ENCODE assay signal across 7 mouse cellular contexts in genomic region chr7:44819863-44820262, GRCm38 (mm10). TPM values are rescaled to one million over a fixed set of nuclear protein-coding genes. Genes with fewer than 3 reads are reported as not detected.
DNase-seq lines count a peak whose midpoint lies in the region; ATAC-seq and TF ChIP-seq lines count a peak whose summit lies in the region.

No protein-coding gene starts in this region.

- no peak overlapping the region for H3K4me3 ChIP-seq in kidney, embryonic 16.5 days (ENCODE audit: low read length)
- peak overlapping the region; percentile 62 to 89 (median 67) for H3K4me3 ChIP-seq in CH12.LX (replicated peaks in 1 of 3; ENCODE audit: low read depth in 2 of 3, low read length in 2 of 3, poor library complexity in 1 of 3)
- H3K4me3 ChIP-seq in MEL (ENCODE audit: control insufficient read depth in 1 of 2, insufficient read depth in 1 of 2, low read depth in 2 of 2, low read length in 2 of 2) = peak overlapping the region; percentile 87 to 94
- no peak overlapping the region for H3K4me3 ChIP-seq in intestine, embryonic 15.5 days (replicated peaks)
- no peak overlapping the region for H3K4me3 ChIP-seq in midbrain, embryonic 11.5 days (ENCODE audit: low read depth, low read length)

- H3K27ac ChIP-seq in kidney, embryonic 16.5 days (ENCODE audit: low read length) = no peak overlapping the region
- H3K27ac ChIP-seq in CH12.LX (ENCODE audit: insufficient read depth, low read depth) (peak overlapping the region; percentile 92), MEL (ENCODE audit: control insufficient read depth, low read depth, low read length) (peak overlapping the region; percentile 94)
- 0 out of 2 replicates have a peak overlapping the region, but pooled peaks have one; percentile 1 for H3K27ac ChIP-seq in intestine, embryonic 15.5 days
- no peak overlapping the region for H3K27ac ChIP-seq in midbrain, embryonic 11.5 days (ENCODE audit: low read depth, low read length)

- peak; percentile 0 to 1 for DNase-seq in kidney, postnatal 4 days
- no peak for DNase-seq in CH12.LX (ENCODE audit: extremely low read depth)
- DNase-seq in MEL (ENCODE audit: low read depth, low spot score) = no peak
- peak; percentile 41 for DNase-seq in testis, postnatal 10 days (ENCODE audit: low spot score)
- DNase-seq in midbrain, embryonic 11.5 days (ENCODE audit: low spot score, missing footprints) = no peak

- TF ChIP-seq CTCF in CH12.LX (conservative IDR thresholded peaks at IDR 0.05 in 1 of 2, IDR thresholded peaks at IDR 0.05 in 1 of 2; ENCODE audit: low read depth in 2 of 2, low read length in 2 of 2) (no peak), MEL (IDR thresholded peaks at IDR 0.05 in 2 of 3, conservative IDR thresholded peaks at IDR 0.05 in 1 of 3; ENCODE audit: control insufficient read depth in 1 of 3, insufficient read depth in 1 of 3, low read depth in 2 of 3, low read length in 3 of 3, poor library complexity in 1 of 3, severe bottlenecking in 1 of 3) (no peak)

- no peaks in the 10 kb centered on the region for H3K36me3 ChIP-seq in kidney, embryonic 16.5 days (ENCODE audit: insufficient read depth, low read length)
- peaks cover 3 to 50% of the 10 kb centered on the region in 2 experiments for H3K36me3 ChIP-seq in CH12.LX (replicated peaks in 1 of 2; ENCODE audit: control insufficient read depth in 1 of 2, insufficient read depth in 1 of 2, low read length in 1 of 2)
- peaks cover 19 to 61% of the 10 kb centered on the region in 2 experiments for H3K36me3 ChIP-seq in MEL (ENCODE audit: control insufficient read depth in 1 of 2, insufficient read depth in 2 of 2, low read length in 2 of 2)
- H3K36me3 ChIP-seq in intestine, embryonic 15.5 days = no peaks in the 10 kb centered on the region
- H3K36me3 ChIP-seq in midbrain, embryonic 11.5 days (ENCODE audit: control insufficient read depth, insufficient read depth, low read length) = no peaks in the 10 kb centered on the region

- peaks cover 90% of the 10 kb centered on the region for H3K79me2 ChIP-seq in CH12.LX (replicated peaks; ENCODE audit: control insufficient read depth, extremely low read depth, insufficient read depth, poor library complexity, severe bottlenecking)
- peaks cover 92% of the 10 kb centered on the region for H3K79me2 ChIP-seq in MEL (ENCODE audit: control insufficient read depth, insufficient read depth, low read length, poor library complexity)

- TF ChIP-seq RAD21 in CH12.LX (IDR thresholded peaks at IDR 0.05; ENCODE audit: low read depth, low read length) (no peak), MEL (IDR thresholded peaks at IDR 0.05; ENCODE audit: low read depth, low read length) (no peak)

- WGBS in kidney, embryonic 16.5 days = 56% methylated on average over 5 of the region's 5 CpGs
- 52% methylated on average over 5 of the region's 5 CpGs for WGBS in intestine, embryonic 15.5 days
- 77% methylated on average over 5 of the region's 5 CpGs for WGBS in midbrain, embryonic 11.5 days

- H3K4me1 ChIP-seq in kidney, embryonic 16.5 days (ENCODE audit: insufficient read depth, low read length) = peaks cover 34% of the 10 kb centered on the region
- peaks cover 21 to 51% of the 10 kb centered on the region in 2 experiments for H3K4me1 ChIP-seq in CH12.LX (ENCODE audit: control insufficient read depth in 1 of 2, insufficient read depth in 2 of 2)
- H3K4me1 ChIP-seq in MEL (ENCODE audit: control insufficient read depth in 1 of 2, insufficient read depth in 2 of 2, low read length in 2 of 2) = peaks cover 39 to 56% of the 10 kb centered on the region in 2 experiments
- peaks cover 42% of the 10 kb centered on the region for H3K4me1 ChIP-seq in intestine, embryonic 15.5 days (replicated peaks)
- H3K4me1 ChIP-seq in midbrain, embryonic 11.5 days (ENCODE audit: control insufficient read depth, insufficient read depth, low read length) = peaks cover 33% of the 10 kb centered on the region

- dilution Hi-C loops in CH12.LX (cut with MboI; ENCODE audit: extremely low pct_ligation_motif_present, extremely low pct_unique_long_range_greater_than_20kb, low sequenced_read_pairs) = no loop called here

- no peak overlapping the region for H3K4me2 ChIP-seq in kidney, embryonic 16.5 days (replicated peaks; ENCODE audit: low read depth, low read length)
- peak overlapping the region; percentile 95 for H3K4me2 ChIP-seq in CH12.LX (ENCODE audit: insufficient read depth, low read depth, poor library complexity, severe bottlenecking)
- peak overlapping the region; percentile 64; the same call in 1 of the 2 replicates for H3K4me2 ChIP-seq in intestine, embryonic 15.5 days (replicated peaks)
- no peak overlapping the region for H3K4me2 ChIP-seq in midbrain, embryonic 11.5 days

- TF ChIP-seq POLR2A in CH12.LX (IDR thresholded peaks at IDR 0.05; ENCODE audit: low read depth, low read length) (no peak; the same call in 1 of the 2 replicates), MEL (IDR thresholded peaks at IDR 0.05; ENCODE audit: control insufficient read depth in 1 of 2, insufficient read depth in 1 of 2, low read depth in 1 of 2, low read length in 2 of 2, poor library complexity in 1 of 2) (no peak)

- TF ChIP-seq EP300 in CH12.LX (IDR thresholded peaks at IDR 0.05; ENCODE audit: low read length) (no peak), MEL (IDR thresholded peaks at IDR 0.05; ENCODE audit: low read depth in 1 of 2, low read length in 2 of 2) (no peak)

- H3K9me3 ChIP-seq in kidney, embryonic 16.5 days (ENCODE audit: low read length) = no peaks in the 10 kb centered on the region
- no peaks in the 10 kb centered on the region for H3K9me3 ChIP-seq in CH12.LX (replicated peaks; ENCODE audit: low read length)
- H3K9me3 ChIP-seq in MEL (replicated peaks; ENCODE audit: insufficient read depth, low read length) = no peaks in the 10 kb centered on the region
- H3K9me3 ChIP-seq in intestine, embryonic 15.5 days = no peaks in the 10 kb centered on the region
- H3K9me3 ChIP-seq in midbrain, embryonic 11.5 days (ENCODE audit: control insufficient read depth, low read length) = no peaks in the 10 kb centered on the region

- in situ Hi-C loops in CH12.LX (cut with MboI; ENCODE audit: low pct_ligation_motif_present, low pct_unique_long_range_greater_than_20kb, low sequenced_read_pairs) = no loop called here

- ATAC-seq in kidney, embryonic 16.5 days (ENCODE audit: low FRiP score, low TSS enrichment) = no peak
- ATAC-seq in intestine, embryonic 15.5 days = no peak
- ATAC-seq in midbrain, embryonic 11.5 days (ENCODE audit: low FRiP score) = no peak

- no peaks in the 10 kb centered on the region for H3K27me3 ChIP-seq in kidney, embryonic 16.5 days (ENCODE audit: insufficient read depth, low read length)
- H3K27me3 ChIP-seq in CH12.LX (replicated peaks) (no peaks in the 10 kb centered on the region), MEL (ENCODE audit: control insufficient read depth in 1 of 2, insufficient read depth in 2 of 2, low read length in 2 of 2) (no peaks in the 10 kb centered on the region)
- H3K27me3 ChIP-seq in intestine, embryonic 15.5 days (replicated peaks) = no peaks in the 10 kb centered on the region
- no peaks in the 10 kb centered on the region for H3K27me3 ChIP-seq in midbrain, embryonic 11.5 days (ENCODE audit: control insufficient read depth, insufficient read depth, low read length)

- no peak overlapping the region; the same call in 1 of the 2 replicates for H3K9ac ChIP-seq in kidney, embryonic 16.5 days (replicated peaks; ENCODE audit: low read length)
- H3K9ac ChIP-seq in CH12.LX (ENCODE audit: insufficient read depth, low read depth) (peak overlapping the region; percentile 93), MEL (ENCODE audit: control insufficient read depth, low read depth, low read length, poor library complexity, severe bottlenecking) (peak overlapping the region; percentile 97)
- H3K9ac ChIP-seq in intestine, embryonic 15.5 days = no peak overlapping the region
- H3K9ac ChIP-seq in midbrain, embryonic 11.5 days (ENCODE audit: low read length) = no peak overlapping the region

RNA-seq across cellular contexts. Expression of gene Atf5, which starts 3.4 kb away (rescaled TPM):
- 3.5 and 4.3 TPM in 2 replicates for polyA plus RNA-seq in kidney, embryonic 16.5 days (2015; fragmentation: Nextera tagmentation; extraction: Ambion mirVana)
- total RNA-seq in CH12.LX (2012; rRNA removed) (34.0 and 71.1 TPM in 2 replicates), CH12.LX (2014; rRNA removed) (12.0 and 13.4 TPM in 2 replicates), MEL (2012; rRNA removed) (17.6 and 19.6 TPM in 2 replicates)
- polyA plus RNA-seq in CH12.LX (2012; ENCODE audit: insufficient read length, low read depth) (82.3 and 84.5 TPM in 2 replicates), MEL (2012; ENCODE audit: insufficient read depth in 1 of 2, insufficient read length in 2 of 2, low read depth in 1 of 2, low replicate concordance in 2 of 2, missing spikeins in 1 of 2) (10 to 100 TPM in 1 of 2 experiments, not detected in 1; 95.5 TPM)
- 6.2 and 6.6 TPM in 2 replicates for polyA plus RNA-seq in intestine, embryonic 15.5 days (2015; fragmentation: Nextera tagmentation; extraction: Ambion mirVana)
- 2.8 and 3.3 TPM in 2 replicates for polyA plus RNA-seq in midbrain, embryonic 11.5 days (2014; fragmentation: Nextera tagmentation; extraction: Ambion mirVana)

RNA-seq across cellular contexts. Expression of gene Il4i1, which starts 3.7 kb away (rescaled TPM):
- polyA plus RNA-seq in kidney, embryonic 16.5 days (2015; fragmentation: Nextera tagmentation; extraction: Ambion mirVana) = 1.1 and 1.5 TPM in 2 replicates
- total RNA-seq in CH12.LX (2012; rRNA removed) = 42.2 and 57.5 TPM in 2 replicates
- total RNA-seq in CH12.LX (2014; rRNA removed) = 11.8 and 17.6 TPM in 2 replicates
- polyA plus RNA-seq in CH12.LX (2012; ENCODE audit: insufficient read length, low read depth) = 49.2 and 58.2 TPM in 2 replicates
- 0.73 and 0.92 TPM in 2 replicates for total RNA-seq in MEL (2012; rRNA removed)
- under 1 TPM in 1 of 2 experiments, not detected in 1; 0.54 TPM for polyA plus RNA-seq in MEL (2012; ENCODE audit: insufficient read depth in 1 of 2, insufficient read length in 2 of 2, low read depth in 1 of 2, low replicate concordance in 2 of 2, missing spikeins in 1 of 2)
- polyA plus RNA-seq in intestine, embryonic 15.5 days (2015; fragmentation: Nextera tagmentation; extraction: Ambion mirVana) = 0.78 and 1.5 TPM in 2 replicates
- 0.84 and 1.2 TPM in 2 replicates for polyA plus RNA-seq in midbrain, embryonic 11.5 days (2014; fragmentation: Nextera tagmentation; extraction: Ambion mirVana)

RNA-seq across cellular contexts. Expression of gene Nup62, which starts 4.0 kb away (rescaled TPM):
- 99.9 and 105 TPM in 2 replicates for polyA plus RNA-seq in kidney, embryonic 16.5 days (2015; fragmentation: Nextera tagmentation; extraction: Ambion mirVana)
- total RNA-seq in CH12.LX (2012; rRNA removed) (93.2 and 101 TPM in 2 replicates), CH12.LX (2014; rRNA removed) (84.1 and 93.3 TPM in 2 replicates), MEL (2012; rRNA removed) (136 and 137 TPM in 2 replicates)
- polyA plus RNA-seq in CH12.LX (2012; ENCODE audit: insufficient read length, low read depth) (146 and 151 TPM in 2 replicates), MEL (2012; ENCODE audit: insufficient read depth in 1 of 2, insufficient read length in 2 of 2, low read depth in 1 of 2, low replicate concordance in 2 of 2, missing spikeins in 1 of 2) (100 to 1,000 TPM in 1 of 2 experiments, not detected in 1; 235 TPM)
- polyA plus RNA-seq in intestine, embryonic 15.5 days (2015; fragmentation: Nextera tagmentation; extraction: Ambion mirVana) = 87.4 and 89.2 TPM in 2 replicates
- 60.2 and 64.1 TPM in 2 replicates for polyA plus RNA-seq in midbrain, embryonic 11.5 days (2014; fragmentation: Nextera tagmentation; extraction: Ambion mirVana)

RNA-seq across cellular contexts. Expression of gene Akt1s1, which starts 28.9 kb away (rescaled TPM):
- polyA plus RNA-seq in kidney, embryonic 16.5 days (2015; fragmentation: Nextera tagmentation; extraction: Ambion mirVana) = 117 and 126 TPM in 2 replicates
- 21.7 and 24.2 TPM in 2 replicates for total RNA-seq in CH12.LX (2012; rRNA removed)
- total RNA-seq in CH12.LX (2014; rRNA removed) = 8.5 and 9.5 TPM in 2 replicates
- polyA plus RNA-seq in CH12.LX (2012; ENCODE audit: insufficient read length, low read depth) = 23.3 and 23.4 TPM in 2 replicates
- 32.0 and 37.3 TPM in 2 replicates for total RNA-seq in MEL (2012; rRNA removed)
- 10 to 100 TPM in 1 of 2 experiments, not detected in 1; 71.8 TPM for polyA plus RNA-seq in MEL (2012; ENCODE audit: insufficient read depth in 1 of 2, insufficient read length in 2 of 2, low read depth in 1 of 2, low replicate concordance in 2 of 2, missing spikeins in 1 of 2)
- polyA plus RNA-seq in intestine, embryonic 15.5 days (2015; fragmentation: Nextera tagmentation; extraction: Ambion mirVana) = 112 and 116 TPM in 2 replicates
- 31.8 and 34.3 TPM in 2 replicates for polyA plus RNA-seq in midbrain, embryonic 11.5 days (2014; fragmentation: Nextera tagmentation; extraction: Ambion mirVana)

RNA-seq across cellular contexts. Expression of gene Tbc1d17, which starts 29.0 kb away (rescaled TPM):
- 93.9 and 94.9 TPM in 2 replicates for polyA plus RNA-seq in kidney, embryonic 16.5 days (2015; fragmentation: Nextera tagmentation; extraction: Ambion mirVana)
- total RNA-seq in CH12.LX (2012; rRNA removed) = 32.4 and 40.5 TPM in 2 replicates
- total RNA-seq in CH12.LX (2014; rRNA removed) = 31.9 and 35.5 TPM in 2 replicates
- polyA plus RNA-seq in CH12.LX (2012; ENCODE audit: insufficient read length, low read depth) = 38.5 and 41.9 TPM in 2 replicates
- 16.7 and 16.9 TPM in 2 replicates for total RNA-seq in MEL (2012; rRNA removed)
- polyA plus RNA-seq in MEL (2012; ENCODE audit: insufficient read depth in 1 of 2, insufficient read length in 2 of 2, low read depth in 1 of 2, low replicate concordance in 2 of 2, missing spikeins in 1 of 2) = 10 to 100 TPM in 1 of 2 experiments, not detected in 1; 29.5 TPM
- 71.0 and 71.3 TPM in 2 replicates for polyA plus RNA-seq in intestine, embryonic 15.5 days (2015; fragmentation: Nextera tagmentation; extraction: Ambion mirVana)
- 63.4 and 69.4 TPM in 2 replicates for polyA plus RNA-seq in midbrain, embryonic 11.5 days (2014; fragmentation: Nextera tagmentation; extraction: Ambion mirVana)

Comparison
In these comparisons a context has a peak if more than half of its experiments do, and no peak if none do; other contexts are left out.
1. DNase-seq: peak in kidney, postnatal 4 days (2 of 2) and testis, postnatal 10 days (single experiment); none in CH12.LX (single experiment), MEL (single experiment) and midbrain, embryonic 11.5 days (single experiment).
2. H3K27ac ChIP-seq: peak in CH12.LX (single experiment), MEL (single experiment) and intestine, embryonic 15.5 days (single experiment); none in kidney, embryonic 16.5 days (single experiment) and midbrain, embryonic 11.5 days (single experiment).
3. H3K4me2 ChIP-seq: peak in CH12.LX (single experiment) and intestine, embryonic 15.5 days (single experiment); none in kidney, embryonic 16.5 days (single experiment) and midbrain, embryonic 11.5 days (single experiment).
4. H3K4me3 ChIP-seq: peak in CH12.LX (3 of 3) and MEL (2 of 2); none in kidney, embryonic 16.5 days (single experiment), intestine, embryonic 15.5 days (single experiment) and midbrain, embryonic 11.5 days (single experiment).
5. H3K9ac ChIP-seq: peak in CH12.LX (single experiment) and MEL (single experiment); none in kidney, embryonic 16.5 days (single experiment), intestine, embryonic 15.5 days (single experiment) and midbrain, embryonic 11.5 days (single experiment).
6. RNA of gene Il4i1, which starts 3.7 kb away (polyA plus RNA-seq): 49.2 to 58.2 TPM in CH12.LX; 0.84 to 1.2 TPM in midbrain, embryonic 11.5 days, 1.1 to 1.5 TPM in kidney, embryonic 16.5 days, 0.78 to 1.5 TPM in intestine, embryonic 15.5 days and 0.54 TPM in MEL; every median in the first group is over 10 times any median in the second.